Comparison of ENCODE assay signal across 18 mouse cellular contexts in the genomic region with DNA sequence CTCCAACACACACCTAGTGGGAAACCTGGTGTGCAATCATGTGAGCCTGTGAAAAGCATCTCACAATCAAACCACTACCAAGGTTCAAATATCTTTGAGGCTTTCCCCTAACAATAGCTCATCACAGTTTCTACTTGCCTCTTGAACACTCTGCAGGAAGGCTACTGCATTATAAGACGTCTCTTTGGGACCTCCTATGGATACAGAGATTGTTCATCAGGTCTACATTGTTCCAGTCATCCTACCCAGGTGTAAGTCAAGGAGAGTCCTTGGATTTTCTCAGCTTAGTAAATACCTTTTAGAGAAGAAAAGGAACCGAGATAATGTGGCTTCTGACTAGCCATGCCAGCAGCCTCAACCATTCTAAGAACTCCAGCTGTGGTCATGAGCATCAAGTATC. TPM values are rescaled to one million over a fixed set of nuclear protein-coding genes. Genes with fewer than 3 reads are reported as not detected.
DNase-seq lines count a peak whose midpoint lies in the region; ATAC-seq lines count a peak whose summit lies in the region.
"Had no signal": no experiment of that assay in that cellular context is flagged by ENCODE, and none has a peak within 500 bp of the region (broad histone marks: within the 10 kb centered on the region; RNA-seq: fewer than 3 reads in every experiment).

No protein-coding gene starts in this region.

- ATAC-seq in granulocyte monocyte progenitor cell, adult 5-6 weeks (replicated peaks; ENCODE audit: poor library complexity, severe bottlenecking), result no peak
- ATAC-seq: activated CD4-positive, CD25-positive, alpha-beta regulatory T cell, adult 4 months; CD4-positive, CD25-positive, alpha-beta regulatory T cell, adult 4 months; Patski had no signal

- DNase-seq in ES-CJ7 (ENCODE audit: low read depth, low spot score), result peak; percentile 13
- DNase-seq: adrenal gland, adult 2 months; adrenal gland, adult 8-10 months; adrenal gland, postnatal 10 days; adrenal gland, postnatal 14 days; adrenal gland, postnatal 25 days; adrenal gland, postnatal 36 days; B cell, adult 2 months; cerebellum, adult 11 months; cerebellum, adult 11-12 months; cerebellum, adult 18-20 months; cerebellum, adult 2 months; cerebellum, adult 8-10 months had no signal

RNA-seq across cellular contexts. Expression of gene Marcks, which starts 23.4 kb away (rescaled TPM):
- 5.1 TPM in 2 replicates for total RNA-seq in granulocyte monocyte progenitor cell, adult 5-6 weeks (2014; fragmentation: Nextera tagmentation)
- 8.5 and 10.1 TPM in 2 replicates for total RNA-seq in granulocyte monocyte progenitor cell, adult 5-6 weeks (2017)
- total RNA-seq: MEL had no signal
